16 mouse cellular contexts compared by ENCODE assay signal in the genomic region with DNA sequence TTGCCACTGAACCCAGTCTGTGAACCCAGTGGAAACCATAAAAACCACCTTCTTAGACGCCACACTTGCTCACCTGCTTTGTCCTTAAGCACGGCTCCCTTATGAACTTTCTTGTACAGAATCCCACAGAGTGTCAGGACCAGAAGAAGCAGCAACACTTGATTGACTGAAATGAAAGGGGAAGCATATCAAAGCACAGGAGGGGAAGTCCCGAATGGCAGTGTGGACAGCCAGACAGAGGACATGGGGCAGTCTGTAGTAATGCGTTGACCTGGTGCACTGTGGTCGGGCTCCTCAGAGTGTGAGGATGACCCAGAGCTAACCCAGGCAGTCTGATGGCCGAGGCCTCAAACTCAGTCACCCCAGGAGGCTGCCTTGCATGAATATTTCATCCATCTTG.
"Had no signal": no experiment of that assay in that cellular context is flagged by ENCODE, and none has a peak within 500 bp of the region (broad histone marks: within the 10 kb centered on the region; RNA-seq: fewer than 3 reads in every experiment).

No protein-coding gene starts in this region.

- DNase-seq: kidney, adult 11 months; kidney, adult 8-10 months; kidney, postnatal 14 days; kidney, postnatal 4 days; left cerebral cortex, postnatal 4 days; liver, postnatal 0 days; lung, embryonic 14.5 days; lung, postnatal 10 days; lung, postnatal 36 days; retina, postnatal 1 day; right cerebral cortex, postnatal 25 days; spleen, adult 18-20 months; thymus, adult 18-20 months; thymus, postnatal 4 days had no signal

- ATAC-seq: liver, postnatal 0 days; midbrain, embryonic 13.5 days; midbrain, embryonic 16.5 days had no signal
